Mouse (Mus musculus) liver, embryonic 14.5 days (tissue): Measurements from ENCODE around the gene Capns1. TPM values are rescaled to one million over a fixed set of nuclear protein-coding genes. Genes with fewer than 3 reads are reported as not detected.
A peak's percentile ranks its signal among the peaks of the same experiment; 100 is the strongest.

ENCODE experiments used
- ATAC-seq: fragments of 200-750 bp; cut with Nextera tagmentation; 2 replicates; pipeline ENCODE4 v1.8.0; 2017; ENCODE audit warnings: moderate number of reproducible peaks, mild to moderate bottlenecking, moderate library complexity; ENCODE audit not compliant: insufficient read depth
- DNase-seq, 3 experiments: peaks; one replicate each; pipeline ENCODE4 v3.0.0-alpha.2; 2012 to 2013; ENCODE audit warnings: low read depth in 3 of 3, low spot score in 3 of 3
- H3K27ac ChIP-seq: fragments of 300-500 bp; sonication (generic); 2 replicates; pipeline ENCODE4 v1.5.1; 2014; ENCODE audit warnings: moderate library complexity, mild to moderate bottlenecking, control low read depth, inconsistent platforms
- H3K27me3 ChIP-seq: fragments of 300-500 bp; sonication (generic); 2 replicates; pipeline ENCODE4 v1.6.1; 2014; ENCODE audit warnings: mild to moderate bottlenecking, low read length, moderate library complexity; ENCODE audit not compliant: control insufficient read depth, insufficient read depth
- H3K36me3 ChIP-seq: fragments of 300-500 bp; sonication (generic); replicated peaks from 2 replicates; pipeline ENCODE4 v1.6.1; 2014; ENCODE audit warnings: low read depth; ENCODE audit not compliant: control insufficient read depth, insufficient read depth
- H3K4me1 ChIP-seq, 2 experiments: fragments of 200-500 bp in 1 of 2; fragments of 300-500 bp in 1 of 2; sonication (generic) in 1 of 2; replicated peaks; 2 replicates each; pipeline ENCODE4 v1.6.1; 2012 to 2014; ENCODE audit warnings: antibody characterized with exemption in 1 of 2, inconsistent platforms in 1 of 2, low read length in 1 of 2; ENCODE audit not compliant: control insufficient read depth in 2 of 2, insufficient read depth in 2 of 2
- H3K4me2 ChIP-seq: fragments of 300-500 bp; sonication (generic); 2 replicates; pipeline ENCODE4 v1.6.1; 2014; ENCODE audit warnings: low read depth, mild to moderate bottlenecking, control low read depth, moderate library complexity
- H3K4me3 ChIP-seq, 2 experiments: fragments of 200-500 bp in 1 of 2; fragments of 300-500 bp in 1 of 2; sonication (generic) in 1 of 2; 2 replicates each; pipeline ENCODE4 v1.5.1; 2012 to 2014; ENCODE audit warnings: low read depth in 2 of 2, low read length in 2 of 2, mild to moderate bottlenecking in 2 of 2, control low read depth in 1 of 2, inconsistent platforms in 1 of 2, moderate library complexity in 1 of 2; ENCODE audit not compliant: insufficient read depth in 1 of 2
- H3K9ac ChIP-seq: fragments of 300-500 bp; sonication (generic); replicated peaks from 2 replicates; pipeline ENCODE4 v1.6.1; 2014; ENCODE audit warnings: mild to moderate bottlenecking, control low read depth, moderate library complexity
- H3K9me3 ChIP-seq: fragments of 300-500 bp; sonication (generic); 2 replicates; pipeline ENCODE4 v1.6.1; 2016; ENCODE audit warnings: low read length, mixed read lengths; ENCODE audit not compliant: control insufficient read depth
- CTCF ChIP-seq: IDR thresholded peaks from 2 replicates; pipeline ENCODE4 v1.5.1; 2016; ENCODE audit warnings: antibody characterized with exemption, low read depth, control low read depth
- EP300 ChIP-seq: IDR thresholded peaks from 2 replicates; pipeline ENCODE4 v1.6.1; 2016; ENCODE audit warnings: antibody characterized with exemption, low read depth
- WGBS: fragments of 180-500 bp; shearing (Covaris S2); extraction: QIAGEN DNeasy Blood & Tissue Kit; methylation state at CpG from one replicate; pipeline ENCODE4 v1.1.7; 2014; ENCODE audit not compliant: insufficient replicate concordance; 5-methylcytosine and 5-hydroxymethylcytosine counted together
- polyA plus RNA-seq, 2 experiments: library from polyadenylated mRNA; depleted of rRNA in 1 of 2; stranded (reverse) in 1 of 2; unstranded in 1 of 2; fragments of >200 nt; fragmentation: Nextera tagmentation in 1 of 2; extraction: Ambion mirVana in 1 of 2; gene quantifications; 2 replicates each; pipeline versions ENCODE4 v1.2.1 to v1.2.3; 2012 to 2014

The Capns1 gene
- polyA plus RNA-seq, 2 experiments: 31.2 to 122 TPM

GRCm38 (mm10) chr7:30233387-30233786 is 34.8 kb upstream of the Capns1 start:
- H3K27ac ChIP-seq: no peak overlapping the region
- ATAC-seq (no peak), DNase-seq (no peak)
- peaks cover 2 to 9% of the 10 kb centered on the region in 2 experiments; a peak in 1 of 4 replicates for H3K4me1 ChIP-seq
- WGBS: 76% methylated on average over 20 of the region's 20 CpGs
- no peak overlapping the region for H3K9ac ChIP-seq
- no peaks in the 10 kb centered on the region for H3K9me3 ChIP-seq
- H3K27me3 ChIP-seq: no peaks in the 10 kb centered on the region
- no peaks in the 10 kb centered on the region for H3K36me3 ChIP-seq
- peak overlapping the region; percentile 94; the same call in 1 of the 2 replicates for H3K4me2 ChIP-seq
- no peak for TF ChIP-seq EP300
- no peak for TF ChIP-seq CTCF
- no peak overlapping the region for H3K4me3 ChIP-seq

GRCm38 (mm10) chr7:30232631-30233148 is 34.1 kb upstream of the Capns1 start:
- peak; percentile 52 to 60 (median 56) for DNase-seq
- Histone ChIP-seq H3K9ac (peak overlapping the region; percentile 89), H3K4me1 (peaks cover 2 to 9% of the 10 kb centered on the region in 2 experiments; a peak in 1 of 4 replicates), H3K4me2 (peak overlapping the region; percentile 94), H3K9me3 (no peaks in the 10 kb centered on the region), H3K27me3 (no peaks in the 10 kb centered on the region), H3K36me3 (no peaks in the 10 kb centered on the region), H3K4me3 (peak overlapping the region; percentile 87 to 95), H3K27ac (peak overlapping the region; percentile 76)
- ATAC-seq: peak; percentile 15
- WGBS: 7% methylated on average over 24 of the region's 24 CpGs
- TF ChIP-seq EP300: no peak
- TF ChIP-seq CTCF: peak; percentile 84

GRCm38 (mm10) chr7:30231669-30232454 is 33.3 kb upstream of the Capns1 start, which contains the start of the genes Polr2i and Tbcb:
Gene Polr2i (plus strand): TSS chr7:30231948.
Gene Tbcb (minus strand): TSS chr7:30232272.
- H3K27ac ChIP-seq: peak within 1 kb of the TSS; percentile 76
- TF ChIP-seq CTCF (no peak), EP300 (no peak)
- WGBS: under 1% methylated on average over 67 of the region's 67 CpGs
- H3K4me3 ChIP-seq: peak within 1 kb of the TSS; percentile 87 to 95
- no peaks in the 10 kb centered on the region for H3K9me3 ChIP-seq
- H3K4me2 ChIP-seq: peak within 1 kb of the TSS; percentile 94
- peak within 1 kb of the TSS; percentile 89 for H3K9ac ChIP-seq
- no peaks in the 10 kb centered on the region for H3K36me3 ChIP-seq
- no peaks in the 10 kb centered on the region for H3K27me3 ChIP-seq
- H3K4me1 ChIP-seq: peaks cover 2 to 9% of the 10 kb centered on the region in 2 experiments; a peak in 1 of 4 replicates
- peak; percentile 98 for DNase-seq
- peak; percentile 91 for ATAC-seq

- Histone ChIP-seq H3K9me3 (no peaks in the 10 kb centered on the region), H3K9ac (peak overlapping the region; percentile 89), H3K36me3 (no peaks in the 10 kb centered on the region), H3K4me2 (peak overlapping the region; percentile 94), H3K27ac (no peak overlapping the region), H3K27me3 (no peaks in the 10 kb centered on the region), H3K4me3 (peak overlapping the region; percentile 87 to 95), H3K4me1 (peaks cover 2 to 9% of the 10 kb centered on the region in 2 experiments; a peak in 1 of 4 replicates)
- TF ChIP-seq EP300 (no peak), CTCF (no peak)
- ATAC-seq (no peak), DNase-seq (no peak)
- WGBS: 0% methylated on average over 16 of the region's 16 CpGs
Measured at GRCm38 (mm10) chr7:30231328-30231668, 32.7 kb upstream of the Capns1 start.

- Histone ChIP-seq H3K27ac (no peak overlapping the region), H3K9me3 (no peaks in the 10 kb centered on the region), H3K4me1 (peaks cover 0 to 10% of the 10 kb centered on the region in 2 experiments; a peak in 3 of 4 replicates), H3K4me3 (no peak overlapping the region), H3K4me2 (no peak overlapping the region), H3K36me3 (no peaks in the 10 kb centered on the region), H3K9ac (no peak overlapping the region), H3K27me3 (no peaks in the 10 kb centered on the region)
- 84% methylated on average over 12 of the region's 12 CpGs for WGBS
- no peak for ATAC-seq
- no peak for DNase-seq
- TF ChIP-seq EP300: no peak
- TF ChIP-seq CTCF: no peak
Measured at GRCm38 (mm10) chr7:30224206-30224605, 25.6 kb upstream of the Capns1 start.
